Mouse (Mus musculus) spleen, adult 2 months (tissue): Measurements from ENCODE around the gene Grin2d.

Experiments
- CTCF ChIP-seq: fragments of 200-500 bp; IDR thresholded peaks from 2 replicates; pipeline ENCODE4 v1.5.1; 2011; ENCODE audit warnings: mild to moderate bottlenecking, inconsistent platforms; ENCODE audit not compliant: insufficient read depth, insufficient read length, insufficient replicate concordance; ENCODE audit errors: extremely low read depth
- POLR2A ChIP-seq: fragments of 200-500 bp; IDR thresholded peaks from 2 replicates; pipeline ENCODE4 v1.6.1; 2011; ENCODE audit warnings: low read depth, low read length, inconsistent platforms

DNA sequence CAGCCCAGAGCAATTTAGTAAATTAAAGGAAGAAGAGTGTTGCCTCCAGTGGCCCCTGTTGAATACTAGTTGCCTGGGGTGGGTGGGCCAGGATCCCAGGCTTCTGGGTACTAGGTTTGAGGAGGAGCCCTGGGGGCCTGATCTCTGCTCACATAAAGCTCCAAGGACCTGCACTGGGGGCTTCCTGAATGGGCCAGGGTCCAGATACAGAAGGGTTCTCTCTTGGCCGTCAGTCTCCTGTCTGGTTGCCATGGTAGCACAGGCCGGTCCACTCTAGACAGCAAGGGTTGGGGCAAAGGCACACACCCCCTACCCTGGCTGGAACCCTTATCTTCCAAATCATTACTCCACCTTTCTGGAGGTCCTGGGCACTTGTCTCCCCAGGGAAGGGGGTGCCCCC lies 10.3 kb downstream of the Grin2d start:
- TF ChIP-seq CTCF (no peak), POLR2A (no peak)
